Mouse (Mus musculus) G1E-ER4 (cell line): ENCODE data around the gene Ppat. TPM values are rescaled to one million over a fixed set of nuclear protein-coding genes. Genes with fewer than 3 reads are reported as not detected.

Source experiments
- GATA1 ChIP-seq: IDR thresholded peaks from one replicate; pipeline ENCODE4 v1.8.0; 2012; ENCODE audit warnings: low read length, inconsistent platforms
- polyA plus RNA-seq: library from polyadenylated mRNA; stranded (reverse); fragments of >175 nt; gene quantifications from 2 replicates; pipeline ENCODE4 v1.2.3, GENCODE M21; 2012

Ppat gene
- polyA plus RNA-seq, 1 experiment = 31.2 TPM

GRCm38 (mm10) chr5:76910807-76911206 is 40.6 kb downstream of the Ppat start:
- TF ChIP-seq GATA1 = no peak

- no peak for TF ChIP-seq GATA1
These were observed 45.3 kb downstream of the Ppat start for GRCm38 (mm10) chr5:76906155-76906499.

GRCm38 (mm10) chr5:76905405-76906154 is 45.8 kb downstream of the Ppat start, which contains the start of gene Aasdh:
TSS of gene Aasdh (minus strand) at chr5:76905514.
- TF ChIP-seq GATA1 = no peak

DNA sequence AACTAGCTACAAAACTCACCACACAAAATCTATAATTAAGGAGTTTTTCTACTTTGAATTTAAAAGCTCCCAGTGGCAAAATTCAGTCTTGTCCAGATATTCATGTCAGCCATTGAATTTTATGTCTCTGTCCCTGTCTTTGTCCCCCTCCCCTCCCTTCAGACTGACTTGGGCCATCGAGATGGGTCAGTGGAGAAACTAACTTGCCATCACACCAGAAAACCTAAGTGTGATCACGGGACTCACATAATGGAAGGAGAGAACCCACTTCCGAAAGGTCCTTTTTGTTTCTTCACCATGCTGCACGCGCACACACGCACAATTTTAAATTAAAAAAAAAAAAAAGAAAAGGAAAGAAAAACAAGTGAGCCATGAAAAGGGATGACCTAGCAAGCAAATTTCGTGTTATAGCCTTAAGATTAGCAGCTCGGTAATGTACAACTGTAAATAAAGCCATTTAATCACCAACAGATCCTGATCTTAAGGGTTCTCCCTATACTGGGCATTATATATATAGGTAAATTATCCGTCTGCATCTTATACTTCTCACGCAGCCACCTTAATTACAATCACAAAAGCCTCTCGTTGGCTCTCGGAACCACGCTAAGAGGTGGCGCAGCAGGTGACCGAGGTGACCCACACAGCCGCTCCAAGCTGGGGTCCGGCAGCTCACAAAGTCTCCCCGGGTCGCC is 46.5 kb downstream of the Ppat start:
- no peak for TF ChIP-seq GATA1

- no peak for TF ChIP-seq GATA1
These were observed 49.2 kb downstream of the Ppat start for GRCm38 (mm10) chr5:76902131-76902530.

- no peak for TF ChIP-seq GATA1
These were observed 58.3 kb downstream of the Ppat start for GRCm38 (mm10) chr5:76893084-76893483.

DNA sequence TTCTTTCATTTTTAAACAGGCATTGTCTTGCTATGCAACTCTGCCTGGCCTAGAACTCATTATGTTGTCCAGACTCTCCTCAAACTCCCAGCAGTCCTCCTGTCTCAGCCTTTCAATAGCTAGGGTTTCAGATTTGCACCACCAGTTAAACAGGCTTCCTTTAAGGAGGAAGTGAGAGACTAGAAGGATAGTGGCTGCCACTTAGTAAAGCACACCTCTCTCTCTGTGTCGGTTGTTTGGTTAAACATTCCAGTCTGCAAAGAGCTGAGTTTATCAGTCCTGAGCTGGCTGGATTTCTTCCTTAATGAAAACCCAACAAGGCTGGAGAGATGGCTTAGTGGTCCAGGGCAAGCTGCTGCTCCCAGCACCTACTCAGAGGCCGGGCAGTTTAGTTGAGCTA is 58.8 kb downstream of the Ppat start:
- no peak for TF ChIP-seq GATA1

DNA sequence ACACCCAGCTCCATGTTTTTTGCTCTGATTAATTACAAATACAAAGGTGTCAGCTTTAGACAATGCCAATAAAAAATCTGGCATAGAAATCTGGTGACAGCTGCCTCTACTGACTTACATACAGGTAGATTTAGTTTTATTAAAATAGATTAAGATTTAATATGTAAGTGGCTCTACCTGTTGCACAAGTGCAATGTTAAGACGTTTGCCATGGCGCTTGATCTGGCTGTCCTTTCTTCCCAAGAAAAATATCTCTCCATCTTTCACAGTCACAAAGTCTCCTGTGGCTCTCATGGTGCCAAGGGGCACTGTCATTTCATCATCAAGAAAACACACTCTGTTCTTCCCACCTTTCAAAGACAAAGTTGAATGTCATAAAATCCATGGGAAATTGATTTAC is 64.4 kb downstream of the Ppat start:
- TF ChIP-seq GATA1 = no peak

- TF ChIP-seq GATA1 = no peak
These were observed 67.3 kb downstream of the Ppat start for GRCm38 (mm10) chr5:76884107-76884506.

- TF ChIP-seq GATA1 = no peak
These were observed 75.1 kb downstream of the Ppat start for GRCm38 (mm10) chr5:76876106-76876758.

- no peak for TF ChIP-seq GATA1
These were observed 81.8 kb downstream of the Ppat start for GRCm38 (mm10) chr5:76869553-76869952.

- TF ChIP-seq GATA1 = no peak
These were observed 82.6 kb downstream of the Ppat start for GRCm38 (mm10) chr5:76868693-76869286.

- TF ChIP-seq GATA1 = no peak
These were observed 84.6 kb downstream of the Ppat start for GRCm38 (mm10) chr5:76866819-76867218.

Other genes starting within 250 kb of the Ppat start
- gene Aasdh, start 46.1 kb downstream of the Ppat start, polyA plus RNA-seq = 3.2 and 3.8 TPM in 2 replicates
- gene Paics, start 271 bp downstream of the Ppat start, polyA plus RNA-seq = 19.1 and 22.6 TPM in 2 replicates
- gene Srp72, start 23.1 kb upstream of the Ppat start, polyA plus RNA-seq = 83.0 and 117 TPM in 2 replicates
- not detected in 2 replicates for gene Arl9, start 52.5 kb upstream of the Ppat start, polyA plus RNA-seq
- gene Thegl, start 64.4 kb upstream of the Ppat start, polyA plus RNA-seq = not detected in 2 replicates
- gene Hopx, start 163.5 kb upstream of the Ppat start, polyA plus RNA-seq = not detected in 2 replicates